Mouse (Mus musculus): ENCODE data around the gene Cpd. TPM values are rescaled to one million over a fixed set of nuclear protein-coding genes. Genes with fewer than 3 reads are reported as not detected.

Cpd gene
- total and polyA plus RNA-seq, 2 experiments: 5.0 to 17.0 TPM

DNA sequence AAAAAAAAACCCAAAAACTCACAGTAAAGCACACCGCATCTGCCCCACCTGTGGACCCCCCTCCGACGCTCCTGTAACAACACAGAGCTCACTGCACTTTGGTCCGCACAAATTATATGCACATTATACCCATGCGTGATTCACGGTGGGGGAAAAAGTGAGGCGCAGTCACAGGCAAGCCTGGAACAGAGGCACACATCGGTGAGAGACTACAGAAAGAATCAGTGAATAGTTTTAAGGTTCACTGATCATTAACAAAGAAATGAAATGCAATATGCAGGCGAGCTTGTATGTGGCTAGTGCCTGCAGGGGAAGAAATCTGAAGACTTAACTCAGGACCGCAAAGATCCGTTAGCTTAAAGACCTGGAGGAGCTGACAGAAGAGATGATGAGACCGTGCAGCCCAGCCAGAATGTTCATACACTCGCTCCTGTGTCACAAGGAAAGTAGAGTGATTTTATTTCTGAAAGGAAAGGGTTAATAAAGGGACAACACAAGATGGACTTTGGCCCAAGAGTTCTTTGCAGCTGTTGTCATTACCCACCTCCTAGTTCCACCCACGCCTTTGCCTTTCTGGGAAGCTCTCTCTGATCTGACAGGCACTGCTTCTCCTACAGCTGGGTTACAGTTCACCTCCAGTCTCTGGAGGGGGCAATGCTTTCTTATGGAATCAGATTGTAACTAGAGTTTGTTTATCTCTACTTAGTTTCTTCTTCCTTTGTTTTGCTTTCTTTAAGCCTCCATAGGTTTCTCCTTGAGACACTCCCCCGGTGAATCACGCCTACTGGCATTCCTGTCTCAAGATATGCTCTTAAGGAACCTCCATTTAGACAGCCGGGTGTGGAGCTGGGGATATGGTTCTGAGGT lies 7.9 kb upstream of the Cpd start:
- Histone ChIP-seq H3K79me2 (ENCODE audit: control insufficient read depth, insufficient read depth, low read length) (no peaks in the 10 kb centered on the region), H3K27me3 (ENCODE audit: control insufficient read depth, insufficient read depth, low read length) (no peaks in the 10 kb centered on the region), H3K4me3 (ENCODE audit: insufficient read depth, low read depth, low read length) (peak overlapping the region; percentile 13; the same call in 1 of the 2 replicates), H3K36me3 (ENCODE audit: control insufficient read depth, insufficient read depth, low read length) (no peaks in the 10 kb centered on the region), H3K27ac (replicated peaks; ENCODE audit: insufficient read depth, low read depth, low read length) (peak overlapping the region; percentile 22; the same call in 1 of the 2 replicates), H3K9ac (ENCODE audit: low read depth, low read length) (no peak overlapping the region), H3K4me1 (ENCODE audit: control insufficient read depth, insufficient read depth, low read length) (peaks cover 2% of the 10 kb centered on the region; the same call in 1 of the 2 replicates)
- TF ChIP-seq CTCF (IDR thresholded peaks at IDR 0.05; ENCODE audit: low read depth, low read length): no peak
- no peak for TF ChIP-seq POLR2A (IDR thresholded peaks at IDR 0.05; ENCODE audit: extremely low read depth, insufficient read depth, low read length)
- whole genome bisulfite sequencing: 35% methylated on average over 17 of the region's 17 CpGs
- peak; percentile 74 for DNase-seq (ENCODE audit: extremely low read depth, low read depth, low spot score)

DNA sequence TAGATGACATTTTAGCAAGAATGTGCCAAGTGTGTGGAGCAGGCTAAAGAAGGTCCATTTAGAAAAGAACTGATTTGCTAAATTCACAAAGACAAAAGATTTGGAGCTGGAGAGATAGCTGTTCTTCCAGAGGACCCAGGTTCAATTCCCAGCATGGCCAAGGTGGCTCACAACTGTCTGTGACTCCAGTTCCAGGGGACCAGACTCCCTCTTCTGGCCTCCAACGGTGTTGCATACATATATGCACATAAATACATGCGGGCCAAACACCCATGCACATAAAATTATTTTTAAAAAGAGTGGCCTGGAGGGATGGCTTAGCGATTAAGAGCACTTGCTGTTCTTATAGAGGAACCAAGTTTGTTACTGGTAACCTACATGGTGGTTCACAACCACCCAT lies 4.7 kb upstream of the Cpd start:
- Histone ChIP-seq H3K4me3 (ENCODE audit: insufficient read depth, low read depth, low read length) (no peak overlapping the region), H3K27me3 (ENCODE audit: control insufficient read depth, insufficient read depth, low read length) (no peaks in the 10 kb centered on the region), H3K27ac (replicated peaks; ENCODE audit: insufficient read depth, low read depth, low read length) (no peak overlapping the region), H3K4me1 (ENCODE audit: control insufficient read depth, insufficient read depth, low read length) (peaks cover 2% of the 10 kb centered on the region; the same call in 1 of the 2 replicates), H3K9ac (ENCODE audit: low read depth, low read length) (no peak overlapping the region), H3K79me2 (ENCODE audit: control insufficient read depth, insufficient read depth, low read length) (no peaks in the 10 kb centered on the region), H3K36me3 (ENCODE audit: control insufficient read depth, insufficient read depth, low read length) (no peaks in the 10 kb centered on the region)
- no peak for DNase-seq (ENCODE audit: extremely low read depth, low read depth, low spot score)
- TF ChIP-seq CTCF (IDR thresholded peaks at IDR 0.05; ENCODE audit: low read depth, low read length) (0 out of 2 replicates have a peak, but pooled peaks have one; percentile 19), POLR2A (IDR thresholded peaks at IDR 0.05; ENCODE audit: extremely low read depth, insufficient read depth, low read length) (no peak)
- 78% methylated on average over 3 of the region's 3 CpGs for WGBS

DNA sequence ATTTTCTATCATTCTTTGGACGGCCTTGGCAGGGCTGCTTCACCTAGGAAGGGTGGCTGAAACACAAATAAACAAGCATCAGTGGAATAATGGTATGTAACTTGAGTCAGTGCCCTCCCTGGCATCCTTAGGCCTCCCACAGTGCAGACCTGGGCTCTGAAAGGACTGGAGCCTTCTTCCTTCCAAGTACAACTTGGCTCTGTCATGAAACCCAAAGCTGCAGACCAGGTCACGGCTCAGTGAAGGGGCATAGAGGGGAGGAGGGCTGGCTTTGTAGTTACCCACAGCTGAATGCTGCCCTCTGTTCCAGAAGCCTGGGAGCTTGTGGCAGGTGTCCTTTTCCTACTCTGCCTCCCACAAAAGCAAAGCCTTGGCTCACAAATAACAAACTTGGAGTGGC lies 2.8 kb upstream of the Cpd start:
- 28% methylated on average over 2 of the region's 2 CpGs for WGBS
- Histone ChIP-seq H3K79me2 (ENCODE audit: control insufficient read depth, insufficient read depth, low read length) (peaks cover 3% of the 10 kb centered on the region; the same call in 1 of the 2 replicates), H3K36me3 (ENCODE audit: control insufficient read depth, insufficient read depth, low read length) (no peaks in the 10 kb centered on the region), H3K9ac (ENCODE audit: low read depth, low read length) (no peak overlapping the region), H3K27ac (replicated peaks; ENCODE audit: insufficient read depth, low read depth, low read length) (no peak overlapping the region), H3K4me3 (ENCODE audit: insufficient read depth, low read depth, low read length) (no peak overlapping the region), H3K27me3 (ENCODE audit: control insufficient read depth, insufficient read depth, low read length) (no peaks in the 10 kb centered on the region), H3K4me1 (ENCODE audit: control insufficient read depth, insufficient read depth, low read length) (peaks cover 4% of the 10 kb centered on the region; the same call in 1 of the 2 replicates)
- DNase-seq (ENCODE audit: extremely low read depth, low read depth, low spot score): no peak
- TF ChIP-seq POLR2A (IDR thresholded peaks at IDR 0.05; ENCODE audit: extremely low read depth, insufficient read depth, low read length): no peak
- TF ChIP-seq CTCF (IDR thresholded peaks at IDR 0.05; ENCODE audit: low read depth, low read length): no peak

DNA sequence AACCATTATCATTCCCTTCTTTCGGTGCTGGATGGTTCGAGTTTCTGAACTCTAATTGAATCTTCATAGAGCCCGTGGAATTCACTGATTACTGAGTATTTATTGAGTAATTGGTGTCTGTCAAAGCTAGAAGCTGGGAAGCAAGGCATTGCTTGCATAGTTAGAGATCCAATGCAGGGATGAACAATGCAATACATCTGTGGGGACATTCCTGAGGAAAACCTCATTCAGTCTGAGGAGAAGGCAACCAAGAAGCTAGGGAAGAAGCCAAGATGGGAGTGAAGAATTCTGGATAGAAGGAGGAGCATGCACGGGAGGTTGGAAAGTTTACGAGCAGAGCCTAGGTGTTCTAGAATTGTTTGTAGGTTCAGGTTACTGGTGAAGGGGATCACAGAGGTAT lies 1.3 kb upstream of the Cpd start:
- TF ChIP-seq CTCF (IDR thresholded peaks at IDR 0.05; ENCODE audit: low read depth, low read length) (no peak), POLR2A (IDR thresholded peaks at IDR 0.05; ENCODE audit: extremely low read depth, insufficient read depth, low read length) (no peak)
- DNase-seq (ENCODE audit: extremely low read depth, low read depth, low spot score): no peak

DNA sequence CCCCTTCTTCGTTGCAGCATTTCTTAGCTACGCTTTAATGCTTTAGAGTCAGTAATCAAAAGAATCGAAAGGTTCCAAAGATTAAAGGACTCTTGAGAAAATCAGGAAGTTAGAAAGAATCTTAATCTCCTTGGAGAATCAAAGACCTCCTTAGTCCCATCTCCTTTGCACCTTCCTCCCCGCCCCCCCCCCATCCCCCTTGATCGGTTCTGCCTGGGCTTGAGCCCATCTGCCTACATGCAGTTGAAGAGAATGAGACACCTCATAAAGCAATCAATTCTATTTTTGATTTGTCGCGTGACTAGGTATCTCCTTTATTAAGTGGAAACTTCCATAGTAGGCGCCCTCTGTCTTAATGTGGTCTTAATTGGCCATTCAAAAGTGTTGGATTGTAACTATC lies 536 bp upstream of the Cpd start:
- Histone ChIP-seq H3K4me1 (ENCODE audit: control insufficient read depth, insufficient read depth, low read length) (peaks cover 4% of the 10 kb centered on the region; the same call in 1 of the 2 replicates), H3K9ac (ENCODE audit: low read depth, low read length) (no peak overlapping the region)
- WGBS: 37% methylated on average over 8 of the region's 8 CpGs

More for the DNA sequence above, 1.3 kb upstream of the Cpd start:
- 78% methylated on average over 5 of the region's 5 CpGs for WGBS
- Histone ChIP-seq H3K36me3 (ENCODE audit: control insufficient read depth, insufficient read depth, low read length) (no peaks in the 10 kb centered on the region), H3K4me3 (ENCODE audit: insufficient read depth, low read depth, low read length) (no peak overlapping the region), H3K27me3 (ENCODE audit: control insufficient read depth, insufficient read depth, low read length) (no peaks in the 10 kb centered on the region), H3K4me1 (ENCODE audit: control insufficient read depth, insufficient read depth, low read length) (peaks cover 4% of the 10 kb centered on the region; the same call in 1 of the 2 replicates), H3K9ac (ENCODE audit: low read depth, low read length) (no peak overlapping the region), H3K79me2 (ENCODE audit: control insufficient read depth, insufficient read depth, low read length) (peaks cover 3% of the 10 kb centered on the region; the same call in 1 of the 2 replicates), H3K27ac (replicated peaks; ENCODE audit: insufficient read depth, low read depth, low read length) (no peak overlapping the region)

More for the DNA sequence above, 536 bp upstream of the Cpd start:
- peaks cover 3% of the 10 kb centered on the region; the same call in 1 of the 2 replicates for H3K79me2 ChIP-seq (ENCODE audit: control insufficient read depth, insufficient read depth, low read length)
- no peak overlapping the region for H3K4me3 ChIP-seq (ENCODE audit: insufficient read depth, low read depth, low read length)
- H3K27me3 ChIP-seq (ENCODE audit: control insufficient read depth, insufficient read depth, low read length): no peaks in the 10 kb centered on the region
- no peak overlapping the region for H3K27ac ChIP-seq (replicated peaks; ENCODE audit: insufficient read depth, low read depth, low read length)
- H3K36me3 ChIP-seq (ENCODE audit: control insufficient read depth, insufficient read depth, low read length): no peaks in the 10 kb centered on the region
- no peak for DNase-seq (ENCODE audit: extremely low read depth, low read depth, low spot score)
- no peak for TF ChIP-seq CTCF (IDR thresholded peaks at IDR 0.05; ENCODE audit: low read depth, low read length)
- no peak for TF ChIP-seq POLR2A (IDR thresholded peaks at IDR 0.05; ENCODE audit: extremely low read depth, insufficient read depth, low read length)
